Mouse (Mus musculus) layer of hippocampus, adult 11-12 months (tissue): ENCODE results near the gene Gstp2.
A peak's percentile ranks its signal among the peaks of the same experiment; 100 is the strongest.
"Not testable (repeated sequence)": the region's sequence is repeated elsewhere in the genome, so short reads cannot be mapped to it uniquely, and the experiment has no call there.

Experiments used
- DNase-seq: peaks from one replicate; pipeline ENCODE4 v3.0.0; 2022; ENCODE audit warnings: low spot score

The Gstp2 gene

DNA sequence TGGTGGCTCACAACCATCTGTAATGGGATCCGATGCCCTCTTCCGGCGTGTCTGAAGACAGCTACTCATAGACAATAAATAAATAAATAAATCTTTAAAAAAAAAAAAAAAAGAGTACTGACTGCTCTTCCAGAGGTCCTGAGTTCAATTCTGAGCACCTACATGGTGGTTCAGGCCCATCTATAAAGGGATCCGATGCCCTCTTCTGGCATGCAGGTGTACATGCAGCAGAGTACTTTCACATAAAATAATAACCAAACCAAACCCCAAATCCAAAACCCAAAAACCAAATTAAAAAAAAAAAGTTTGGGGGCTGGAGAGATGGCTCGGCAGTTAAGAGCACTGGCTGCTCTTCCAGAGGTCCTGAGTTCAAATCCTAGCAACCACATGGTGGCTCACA is 3.2 kb upstream of the Gstp2 start:
- not testable (repeated sequence) for DNase-seq

- DNase-seq = peak; percentile 79
Measured at GRCm38 (mm10) chr19:4047859-4048258, 2.0 kb upstream of the Gstp2 start.

DNA sequence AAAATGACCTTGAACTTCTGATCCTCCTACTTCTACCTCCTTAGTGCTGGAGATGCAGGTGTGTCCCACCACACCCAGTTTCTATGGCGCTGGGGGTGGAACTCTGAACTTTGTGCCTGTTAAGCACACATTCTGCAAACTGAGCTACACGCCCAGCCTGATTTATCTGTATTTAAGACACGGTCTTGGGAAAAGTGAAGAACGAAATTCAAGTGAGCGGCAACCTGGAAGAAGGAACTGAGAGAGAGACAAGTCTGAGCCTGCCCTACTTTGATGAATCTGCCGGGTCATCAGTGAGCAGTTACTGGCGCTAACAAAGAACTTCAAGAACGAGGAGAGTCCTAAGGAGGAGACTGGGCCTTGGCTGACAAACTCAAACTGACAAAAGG is 1.0 kb upstream of the Gstp2 start:
- no peak for DNase-seq

GRCm38 (mm10) chr19:4044109-4044508 is 1.7 kb downstream of the Gstp2 start:
- not testable (repeated sequence) for DNase-seq

- DNase-seq = no peak
Measured at GRCm38 (mm10) chr19:4042124-4042523, 3.7 kb downstream of the Gstp2 start.

DNA sequence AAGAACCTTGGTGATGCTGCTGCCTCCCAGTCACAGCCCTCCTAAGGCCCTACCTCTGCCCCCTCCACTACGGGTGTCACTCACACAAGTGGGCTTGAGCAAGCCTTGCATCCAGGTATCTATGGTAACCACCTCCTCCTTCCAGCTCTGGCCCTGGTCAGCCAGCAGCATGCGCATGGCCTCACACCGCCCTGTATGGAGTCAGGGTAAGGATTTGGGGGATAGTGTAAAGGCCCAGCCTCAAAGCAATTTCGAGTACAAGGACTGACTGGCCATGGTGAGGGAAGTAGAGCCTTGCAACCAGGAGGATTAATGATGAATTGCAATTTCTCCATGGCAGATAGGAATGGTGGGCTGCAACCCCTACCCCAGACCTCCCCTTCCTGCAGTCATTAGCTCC is 4.3 kb downstream of the Gstp2 start:
- not testable (repeated sequence) for DNase-seq

- DNase-seq = not testable (repeated sequence)
Measured at GRCm38 (mm10) chr19:4040941-4041340, 4.9 kb downstream of the Gstp2 start.

DNA sequence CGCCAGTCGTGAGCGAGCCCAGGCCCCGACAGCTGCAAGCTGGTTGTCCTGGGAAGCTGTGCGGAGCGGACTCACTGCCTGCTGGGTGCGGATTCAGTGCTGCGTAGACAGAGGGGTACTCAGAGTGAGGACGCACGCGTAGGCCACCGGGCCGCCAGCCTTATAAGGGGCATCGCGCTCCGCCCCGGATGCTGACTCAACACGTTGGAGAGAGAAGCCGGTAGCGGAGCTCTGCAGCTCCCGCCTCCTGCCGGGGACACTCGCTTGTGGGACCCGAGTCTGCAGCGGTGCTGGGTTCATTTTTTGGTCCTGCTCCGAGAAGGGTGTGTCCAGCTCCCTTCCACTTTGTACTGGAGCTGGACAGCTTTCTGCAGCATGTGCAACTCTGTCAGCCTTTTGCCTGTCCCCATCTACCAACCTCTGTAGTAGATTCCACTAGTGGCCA is 8.0 kb downstream of the Gstp2 start, which contains the start of gene Gstp1:
Gstp1 (minus strand) TSS at position 198 of the 445 bp plus-strand sequence.
- peak; percentile 92 for DNase-seq

DNA sequence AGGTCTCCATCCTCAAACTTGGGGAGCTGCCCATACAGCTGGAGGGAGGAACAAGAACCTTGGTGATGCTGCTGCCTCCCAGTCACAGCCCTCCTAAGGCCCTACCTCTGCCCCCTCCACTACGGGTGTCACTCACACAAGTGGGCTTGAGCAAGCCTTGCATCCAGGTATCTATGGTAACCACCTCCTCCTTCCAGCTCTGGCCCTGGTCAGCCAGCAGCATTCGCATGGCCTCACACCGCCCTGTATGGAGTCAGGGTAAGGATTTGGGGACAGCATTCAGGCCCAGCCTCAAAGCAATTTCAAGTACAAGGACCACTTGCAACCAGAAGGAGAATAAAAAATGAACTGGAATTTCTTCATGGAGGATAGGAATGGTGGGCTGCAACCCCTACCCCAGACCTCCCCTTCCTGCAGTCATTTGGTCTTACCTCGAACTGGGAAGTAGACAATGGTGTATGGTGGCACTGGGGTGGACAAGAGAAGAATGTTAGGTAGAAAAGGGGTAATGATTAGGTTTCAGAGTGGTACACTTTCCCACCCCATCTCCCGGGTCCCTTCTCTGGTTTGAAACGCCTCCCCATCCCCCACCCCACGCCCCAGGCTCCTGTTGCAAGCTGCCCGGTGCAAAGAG is 8.6 kb downstream of the Gstp2 start:
- not testable (repeated sequence) for DNase-seq

- DNase-seq = no peak
Measured at GRCm38 (mm10) chr19:4036327-4037045, 9.3 kb downstream of the Gstp2 start.

DNA sequence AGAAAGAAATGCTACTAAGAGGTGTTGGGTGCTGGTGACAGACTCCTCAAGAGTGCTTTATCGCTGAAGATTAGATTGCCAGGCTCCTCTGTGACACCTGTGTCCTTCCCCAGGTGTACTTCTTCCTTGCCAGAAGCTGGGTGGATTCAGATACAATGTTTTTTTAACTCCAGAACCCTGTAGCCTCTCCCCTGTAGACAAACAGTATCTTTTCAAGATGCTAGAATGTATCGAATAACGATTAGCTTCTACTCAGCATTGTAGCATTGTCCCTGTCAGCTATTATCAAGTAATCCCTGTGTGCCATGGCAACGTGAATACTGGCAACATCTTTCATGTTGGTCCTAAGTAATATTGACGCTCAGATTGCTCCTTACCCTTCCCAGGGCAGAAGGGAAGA is 12.1 kb downstream of the Gstp2 start:
- DNase-seq = no peak

DNA sequence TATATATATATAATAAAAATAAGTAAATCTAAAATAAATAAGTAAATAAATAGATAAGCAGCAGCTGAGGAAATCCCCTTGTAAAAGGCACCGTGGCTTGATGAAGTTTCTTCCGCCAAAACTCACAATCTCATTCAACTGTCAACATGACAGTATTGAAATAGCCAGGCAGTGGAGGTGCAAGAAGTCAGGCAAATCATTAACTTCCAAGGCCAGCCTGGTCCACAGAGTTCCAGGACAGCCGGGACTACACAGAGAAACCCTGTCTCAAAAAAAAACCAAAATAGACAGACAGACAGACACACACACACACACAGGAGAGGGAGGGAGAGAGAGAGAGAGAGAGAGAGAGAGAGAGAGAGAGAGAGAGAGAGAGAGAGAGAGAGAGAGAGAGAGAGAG is 12.5 kb downstream of the Gstp2 start:
- DNase-seq = no peak

- DNase-seq = no peak
Measured at GRCm38 (mm10) chr19:4032668-4033067, 13.2 kb downstream of the Gstp2 start.

DNA sequence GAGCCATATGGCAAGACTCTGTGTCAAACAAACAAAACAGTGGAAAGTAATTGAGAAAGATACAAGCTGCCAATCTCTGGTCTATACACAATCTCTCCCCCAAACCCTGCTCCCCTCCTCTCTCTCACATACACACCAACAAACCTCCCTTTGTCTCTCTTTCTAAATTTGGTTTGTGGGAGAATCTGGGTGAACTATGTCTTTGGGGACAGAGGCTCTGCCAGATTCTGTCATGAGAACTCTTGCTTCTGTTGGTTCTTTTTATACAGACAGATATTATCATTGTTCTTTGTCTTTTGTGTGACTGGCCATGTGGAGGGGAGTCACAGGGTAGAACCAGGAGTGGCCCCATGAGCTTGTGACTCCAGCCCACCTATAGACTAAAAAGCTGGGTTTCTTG is 18.2 kb downstream of the Gstp2 start:
- DNase-seq = no peak

GRCm38 (mm10) chr19:4023185-4023584 is 22.6 kb downstream of the Gstp2 start:
- no peak for DNase-seq

GRCm38 (mm10) chr19:4018743-4019583 is 26.9 kb downstream of the Gstp2 start:
- peak; percentile 84 for DNase-seq

GRCm38 (mm10) chr19:4017921-4018587 is 27.8 kb downstream of the Gstp2 start:
- DNase-seq = no peak

GRCm38 (mm10) chr19:4015635-4016034 is 30.2 kb downstream of the Gstp2 start:
- no peak for DNase-seq

DNA sequence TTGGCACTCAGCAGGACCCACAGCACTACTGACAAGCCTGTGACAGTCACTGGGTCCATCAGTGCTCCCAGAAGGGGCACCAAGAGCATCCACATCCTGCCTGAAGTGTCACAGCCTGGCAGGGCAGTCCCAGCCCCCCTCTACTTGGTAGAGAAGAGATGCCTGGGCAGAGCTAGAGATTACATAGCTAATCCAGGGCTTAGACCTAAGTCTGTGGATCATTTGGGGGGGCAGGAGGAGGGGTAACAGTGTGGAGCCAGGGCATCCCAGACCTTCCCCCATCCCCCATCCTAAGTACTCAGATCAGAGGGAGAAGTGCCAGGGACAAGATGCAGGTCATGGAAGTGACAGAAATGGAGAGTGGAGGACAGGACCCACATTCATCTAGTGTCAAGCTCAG is 31.0 kb downstream of the Gstp2 start:
- no peak for DNase-seq

GRCm38 (mm10) chr19:4013066-4013465 is 32.8 kb downstream of the Gstp2 start:
- no peak for DNase-seq

DNA sequence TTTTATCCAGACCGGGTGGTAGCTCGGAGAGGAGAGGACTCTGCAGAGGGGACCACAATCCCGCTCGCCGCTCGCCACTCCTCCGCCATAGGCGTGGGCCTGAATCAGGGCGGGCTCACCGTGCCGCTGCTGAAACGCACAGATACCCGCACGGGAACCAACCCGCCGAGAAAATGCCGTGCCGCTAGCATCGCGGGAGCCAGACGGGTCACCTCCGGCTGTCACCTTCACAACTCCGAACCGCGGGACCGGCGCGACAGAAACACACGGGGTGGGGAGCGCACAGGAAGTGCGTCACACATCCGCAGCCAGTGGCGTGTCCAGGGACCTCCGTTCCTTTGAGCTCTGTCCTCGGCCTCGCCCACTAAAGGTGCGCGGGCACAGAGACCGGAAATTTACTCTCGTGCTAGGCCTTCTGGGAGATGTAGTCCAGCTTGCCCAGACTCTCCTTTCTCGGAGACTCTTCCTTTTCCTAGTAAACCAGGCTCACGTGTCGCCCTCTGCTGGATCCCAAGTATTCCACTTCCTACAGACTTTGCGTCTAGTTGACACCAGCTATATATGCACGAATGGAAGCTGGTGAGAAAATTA is 33.3 kb downstream of the Gstp2 start, which contains the start of gene Ndufv1:
Ndufv1 (minus strand) TSS at position 375 of the 591 bp plus-strand sequence.
- peak; percentile 98 for DNase-seq

DNA sequence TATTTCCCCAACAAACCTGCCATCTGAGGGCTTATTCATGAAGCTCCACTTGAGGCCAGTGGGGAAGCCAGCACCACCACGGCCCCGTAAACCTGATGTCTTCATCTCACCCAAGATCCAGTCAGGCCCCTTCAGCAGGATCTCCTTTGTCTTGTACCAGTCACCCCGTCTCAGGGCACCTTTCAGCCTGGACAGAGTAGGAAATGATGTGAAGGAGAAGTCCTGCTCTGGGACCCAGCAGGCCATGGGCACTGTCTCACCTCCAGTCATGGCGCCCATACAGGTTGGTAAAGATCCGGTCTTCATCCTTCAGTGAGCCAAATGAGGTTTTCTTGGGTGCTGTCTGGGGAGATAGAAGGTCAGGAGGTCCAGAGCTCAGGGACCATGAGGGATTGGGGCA is 34.7 kb downstream of the Gstp2 start:
- DNase-seq = no peak
